Mouse (Mus musculus): ENCODE measurements around the gene Chsy1. TPM values are rescaled to one million over a fixed set of nuclear protein-coding genes. Genes with fewer than 3 reads are reported as not detected.
A peak's percentile ranks its signal among the peaks of the same experiment; 100 is the strongest.

Gene Chsy1
- total RNA-seq (2014; rRNA removed) (39.8 and 49.9 TPM in 2 replicates), polyA plus RNA-seq (2015; fragmentation: Nextera tagmentation; extraction: Ambion mirVana) (8.7 TPM in 2 replicates)

DNA sequence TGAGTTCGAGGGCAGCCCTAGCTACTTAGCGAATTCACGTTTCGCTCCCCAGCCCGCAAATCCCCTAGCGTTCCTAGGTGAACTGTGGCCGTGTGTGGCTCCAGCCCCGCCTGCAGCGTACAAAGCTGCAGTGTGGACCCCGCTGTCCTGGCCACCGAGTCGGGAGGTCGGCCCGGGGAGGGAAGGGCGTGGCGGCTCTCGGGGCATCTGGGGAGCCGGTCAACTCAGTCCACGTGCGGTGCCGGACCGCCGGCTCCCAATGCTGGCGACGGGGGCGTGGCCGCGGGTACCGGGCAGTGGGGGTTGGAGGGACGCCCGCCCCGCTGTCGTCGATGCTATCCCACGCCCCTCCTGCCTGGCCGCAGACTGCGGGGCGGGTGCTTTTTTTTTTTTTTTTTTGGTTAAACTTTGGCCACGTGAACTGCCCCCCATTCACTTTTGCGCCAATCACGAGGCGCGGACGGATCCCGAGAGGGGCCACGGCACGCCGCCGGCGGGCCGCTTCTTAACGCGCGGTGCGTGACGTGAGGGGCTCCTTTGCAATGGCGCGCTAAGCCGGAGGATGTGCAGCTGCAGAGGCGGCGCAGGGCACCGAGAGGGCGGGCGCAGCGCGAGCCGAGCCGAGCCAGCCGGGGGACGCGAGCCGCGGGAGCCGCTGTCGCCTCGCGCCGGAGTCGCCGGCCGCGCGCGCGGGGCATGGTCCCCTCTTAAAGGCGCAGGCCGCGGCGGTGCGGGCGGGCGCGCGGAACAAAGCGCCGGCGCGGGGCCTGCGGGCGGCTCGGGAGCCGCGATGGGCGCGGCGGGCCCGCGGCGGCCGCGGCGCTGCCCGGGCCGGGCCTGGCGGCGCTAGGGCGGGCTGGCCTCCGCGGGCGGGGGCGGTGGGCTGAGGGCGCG lies at the start of gene Chsy1:
Gene Chsy1 (plus strand): TSS at position 555 of the 894 bp plus-strand sequence.
- peak within 1 kb of the TSS; percentile 97 for H3K4me2 ChIP-seq (ENCODE audit: low read depth)
- DNase-seq (peak; percentile 95), ATAC-seq (peak; percentile 93)
- WGBS: 2% methylated on average over 81 of the region's 123 CpGs
- peaks cover 6% of the 10 kb centered on the region; the same call in 1 of the 2 replicates for H3K4me1 ChIP-seq (ENCODE audit: insufficient read depth)
- no peaks in the 10 kb centered on the region for H3K9me3 ChIP-seq (ENCODE audit: low read length)
- peak within 1 kb of the TSS; percentile 82 for H3K4me3 ChIP-seq (ENCODE audit: low read depth, low read length)
- peak within 1 kb of the TSS; percentile 93 for H3K27ac ChIP-seq (ENCODE audit: low read depth, low read length)
- H3K9ac ChIP-seq: peak within 1 kb of the TSS; percentile 87
- no peaks in the 10 kb centered on the region for H3K27me3 ChIP-seq (ENCODE audit: insufficient read depth, low read length)
- TF ChIP-seq CTCF (IDR thresholded peaks at IDR 0.05; ENCODE audit: low read depth): peak; percentile 32
- no peaks in the 10 kb centered on the region for H3K36me3 ChIP-seq (ENCODE audit: insufficient read depth)

- peak; percentile 92 for DNase-seq
- no peaks in the 10 kb centered on the region for H3K9me3 ChIP-seq (ENCODE audit: low read length)
- TF ChIP-seq CTCF (IDR thresholded peaks at IDR 0.05; ENCODE audit: low read depth): peak; percentile 42
Measured at GRCm38 (mm10) chr7:66060066-66060956, 49.0 kb upstream of the Chsy1 start.

GRCm38 (mm10) chr7:66061057-66061456 lies 48.3 kb upstream of the Chsy1 start:
- no peaks in the 10 kb centered on the region for H3K27me3 ChIP-seq (ENCODE audit: insufficient read depth, low read length)
- TF ChIP-seq CTCF (IDR thresholded peaks at IDR 0.05; ENCODE audit: low read depth): no peak
- 0 out of 2 replicates have a peak, but pooled peaks cover 7% of the 10 kb centered on the region for H3K4me1 ChIP-seq (ENCODE audit: insufficient read depth)
- peak overlapping the region; percentile 85 for H3K9ac ChIP-seq
- H3K4me2 ChIP-seq (ENCODE audit: low read depth): peak overlapping the region; percentile 72
- H3K9me3 ChIP-seq (ENCODE audit: low read length): no peaks in the 10 kb centered on the region
- DNase-seq: no peak
- peak overlapping the region; percentile 97 for H3K4me3 ChIP-seq (ENCODE audit: low read depth, low read length)
- peaks cover 24% of the 10 kb centered on the region for H3K36me3 ChIP-seq (ENCODE audit: insufficient read depth)
- no peak for ATAC-seq
- 1% methylated on average over 14 of the region's 14 CpGs for WGBS
- H3K27ac ChIP-seq (ENCODE audit: low read depth, low read length): no peak overlapping the region

More at GRCm38 (mm10) chr7:66060066-66060956, 49.0 kb upstream of the Chsy1 start:
- WGBS: 1% methylated on average over 64 of the region's 64 CpGs
- Histone ChIP-seq H3K36me3 (ENCODE audit: insufficient read depth) (peaks cover 18% of the 10 kb centered on the region), H3K4me3 (ENCODE audit: low read depth, low read length) (peak overlapping the region; percentile 97), H3K4me1 (ENCODE audit: insufficient read depth) (0 out of 2 replicates have a peak, but pooled peaks cover 7% of the 10 kb centered on the region), H3K27me3 (ENCODE audit: insufficient read depth, low read length) (no peaks in the 10 kb centered on the region), H3K9ac (peak overlapping the region; percentile 85), H3K27ac (ENCODE audit: low read depth, low read length) (peak overlapping the region; percentile 57), H3K4me2 (ENCODE audit: low read depth) (peak overlapping the region; percentile 72)
- peak; percentile 98 for ATAC-seq

- DNase-seq (peak; percentile 56), ATAC-seq (no peak)
- no peak for TF ChIP-seq CTCF (IDR thresholded peaks at IDR 0.05; ENCODE audit: low read depth)
- H3K9ac ChIP-seq: no peak overlapping the region
- H3K9me3 ChIP-seq (ENCODE audit: low read length): no peaks in the 10 kb centered on the region
- no peaks in the 10 kb centered on the region for H3K27me3 ChIP-seq (ENCODE audit: insufficient read depth, low read length)
- no peak overlapping the region for H3K4me3 ChIP-seq (ENCODE audit: low read depth, low read length)
- peaks cover 4% of the 10 kb centered on the region; the same call in 1 of the 2 replicates for H3K4me1 ChIP-seq (ENCODE audit: insufficient read depth)
- WGBS: 58% methylated on average over 2 of the region's 2 CpGs
- H3K36me3 ChIP-seq (ENCODE audit: insufficient read depth): peaks cover 43% of the 10 kb centered on the region
- no peak overlapping the region for H3K27ac ChIP-seq (ENCODE audit: low read depth, low read length)
- no peak overlapping the region for H3K4me2 ChIP-seq (ENCODE audit: low read depth)
Measured at GRCm38 (mm10) chr7:66076411-66076810, 32.9 kb upstream of the Chsy1 start.

- peak within 1 kb of the TSS; percentile 80 for H3K27ac ChIP-seq (ENCODE audit: low read depth, low read length)
- H3K9me3 ChIP-seq (ENCODE audit: low read length): no peaks in the 10 kb centered on the region
- H3K4me2 ChIP-seq (ENCODE audit: low read depth): peak within 1 kb of the TSS; percentile 57
- DNase-seq: peak; percentile 98
- H3K4me3 ChIP-seq (ENCODE audit: low read depth, low read length): peak within 1 kb of the TSS; percentile 53
- peak within 1 kb of the TSS; percentile 53 for H3K9ac ChIP-seq
- peaks cover 37% of the 10 kb centered on the region for H3K36me3 ChIP-seq (ENCODE audit: insufficient read depth)
- ATAC-seq: peak; percentile 100
- TF ChIP-seq CTCF (IDR thresholded peaks at IDR 0.05; ENCODE audit: low read depth): no peak
- H3K27me3 ChIP-seq (ENCODE audit: insufficient read depth, low read length): no peaks in the 10 kb centered on the region
- H3K4me1 ChIP-seq (ENCODE audit: insufficient read depth): peaks cover 4% of the 10 kb centered on the region; the same call in 1 of the 2 replicates
- WGBS: 2% methylated on average over 65 of the region's 65 CpGs
Measured at GRCm38 (mm10) chr7:66079364-66080230, 29.7 kb upstream of the Chsy1 start, which contains the start of gene Selenos. Selenos (plus strand) TSS chr7:66079649.

GRCm38 (mm10) chr7:66080231-66080613 lies 29.1 kb upstream of the Chsy1 start:
- 37% methylated on average over 5 of the region's 5 CpGs for WGBS
- H3K27me3 ChIP-seq (ENCODE audit: insufficient read depth, low read length): no peaks in the 10 kb centered on the region
- ATAC-seq (no peak), DNase-seq (no peak)
- peak; percentile 8; the same call in 1 of the 2 replicates for TF ChIP-seq CTCF (IDR thresholded peaks at IDR 0.05; ENCODE audit: low read depth)
- H3K9ac ChIP-seq: peak overlapping the region; percentile 53
- peak overlapping the region; percentile 57 for H3K4me2 ChIP-seq (ENCODE audit: low read depth)
- H3K4me1 ChIP-seq (ENCODE audit: insufficient read depth): peaks cover 4% of the 10 kb centered on the region; the same call in 1 of the 2 replicates
- H3K36me3 ChIP-seq (ENCODE audit: insufficient read depth): peaks cover 34% of the 10 kb centered on the region
- no peaks in the 10 kb centered on the region for H3K9me3 ChIP-seq (ENCODE audit: low read length)
- H3K4me3 ChIP-seq (ENCODE audit: low read depth, low read length): peak overlapping the region; percentile 53
- 0 out of 2 replicates have a peak overlapping the region, but pooled peaks have one; percentile 62 for H3K27ac ChIP-seq (ENCODE audit: low read depth, low read length)

Measured in forebrain, postnatal 0 days (tissue).